Mouse (Mus musculus): ENCODE results near the gene Grm7. TPM values are rescaled to one million over a fixed set of nuclear protein-coding genes. Genes with fewer than 3 reads are reported as not detected.

The Grm7 gene
- total and polyA plus RNA-seq, 3 experiments = 0.16 to 0.30 (median 0.16) TPM

DNA sequence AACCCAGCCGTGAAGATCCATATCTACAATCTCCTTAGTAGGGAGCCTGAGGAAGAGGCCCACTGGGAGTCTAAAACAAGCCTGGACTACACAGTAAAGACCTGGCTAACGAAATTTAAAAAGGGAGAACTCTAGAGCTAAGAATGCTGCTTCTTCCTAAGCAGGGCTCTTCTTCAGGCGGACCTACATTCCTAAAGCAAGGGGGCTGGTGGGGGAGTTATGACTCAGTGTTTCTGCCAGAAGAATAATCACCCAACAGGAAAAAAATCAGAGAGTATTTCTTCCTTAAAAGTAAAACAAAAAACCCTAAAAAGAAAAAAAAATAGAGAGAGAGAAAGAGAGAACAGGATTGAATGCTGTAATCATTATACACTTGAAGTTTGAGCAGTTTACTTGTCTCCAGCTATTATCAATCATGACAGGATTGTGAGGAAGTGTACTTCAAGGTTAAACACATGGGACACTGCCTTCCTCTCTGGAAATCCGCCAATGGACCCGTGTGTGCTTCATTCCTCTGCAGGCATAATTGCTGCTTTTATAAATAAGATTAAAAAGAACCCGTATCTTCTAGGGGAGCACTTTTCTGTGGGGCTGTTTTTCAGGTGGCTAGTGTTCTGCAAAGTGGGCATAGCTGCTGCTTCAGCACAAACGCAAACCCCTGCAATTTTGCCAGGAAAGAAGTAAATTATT, 98.7 kb downstream of the Grm7 start:
- TF ChIP-seq EP300 (IDR thresholded peaks at IDR 0.05; ENCODE audit: insufficient read depth, low read depth, low read length) = no peak
- no peak for TF ChIP-seq POLR2A (IDR thresholded peaks at IDR 0.05; ENCODE audit: insufficient read depth, low read depth, low read length)
- no peak for TF ChIP-seq CTCF (IDR thresholded peaks at IDR 0.05)
- Histone ChIP-seq H3K27ac (no peak overlapping the region), H3K36me3 (ENCODE audit: control insufficient read depth, insufficient read depth, low read length) (no peaks in the 10 kb centered on the region), H3K4me3 (no peak overlapping the region), H3K79me2 (replicated peaks; ENCODE audit: control insufficient read depth, insufficient read depth, low read length) (no peaks in the 10 kb centered on the region), H3K9ac (ENCODE audit: low read depth, low read length) (no peak overlapping the region), H3K27me3 (ENCODE audit: control insufficient read depth, insufficient read depth, low read length) (no peaks in the 10 kb centered on the region), H3K4me1 (ENCODE audit: control insufficient read depth, insufficient read depth, low read length) (no peaks in the 10 kb centered on the region)
- intact Hi-C loops (cut with DNase I) = no loop called here
- WGBS = 20% methylated on average over 7 of the region's 7 CpGs
- no peak for DNase-seq

DNA sequence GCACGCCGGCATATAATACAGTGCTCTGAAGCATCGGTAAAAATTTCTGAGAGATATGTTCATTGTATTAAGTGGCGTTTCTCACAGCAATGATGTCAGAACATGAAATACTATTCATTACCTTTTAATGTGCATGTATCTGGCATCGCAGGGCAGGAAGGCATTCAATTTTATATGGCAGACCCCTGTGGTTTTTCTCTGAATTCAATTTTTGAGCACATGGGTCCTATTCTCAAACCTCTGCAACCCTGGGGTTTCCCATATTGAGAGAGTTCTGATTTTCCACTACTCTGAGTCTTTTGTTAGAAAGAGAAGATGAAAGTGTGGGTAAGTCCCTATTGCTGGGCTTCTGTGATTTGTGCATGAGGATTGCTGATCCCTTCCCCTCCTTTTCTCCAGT, 110.5 kb downstream of the Grm7 start:
- TF ChIP-seq POLR2A (IDR thresholded peaks at IDR 0.05; ENCODE audit: insufficient read depth, low read depth, low read length) = no peak
- no peak for TF ChIP-seq CTCF (IDR thresholded peaks at IDR 0.05)
- no peak for TF ChIP-seq EP300 (IDR thresholded peaks at IDR 0.05; ENCODE audit: insufficient read depth, low read depth, low read length)
- H3K27me3 ChIP-seq (ENCODE audit: control insufficient read depth, insufficient read depth, low read length) = no peaks in the 10 kb centered on the region
- H3K27ac ChIP-seq = no peak overlapping the region
- intact Hi-C loops (cut with DNase I) = no loop called here
- no peaks in the 10 kb centered on the region for H3K4me1 ChIP-seq (ENCODE audit: control insufficient read depth, insufficient read depth, low read length)
- DNase-seq = no peak
- H3K79me2 ChIP-seq (replicated peaks; ENCODE audit: control insufficient read depth, insufficient read depth, low read length) = no peaks in the 10 kb centered on the region
- no peaks in the 10 kb centered on the region for H3K36me3 ChIP-seq (ENCODE audit: control insufficient read depth, insufficient read depth, low read length)
- no peak overlapping the region for H3K9ac ChIP-seq (ENCODE audit: low read depth, low read length)
- WGBS = 88% methylated on average over 5 of the region's 5 CpGs
- no peak overlapping the region for H3K4me3 ChIP-seq

DNA sequence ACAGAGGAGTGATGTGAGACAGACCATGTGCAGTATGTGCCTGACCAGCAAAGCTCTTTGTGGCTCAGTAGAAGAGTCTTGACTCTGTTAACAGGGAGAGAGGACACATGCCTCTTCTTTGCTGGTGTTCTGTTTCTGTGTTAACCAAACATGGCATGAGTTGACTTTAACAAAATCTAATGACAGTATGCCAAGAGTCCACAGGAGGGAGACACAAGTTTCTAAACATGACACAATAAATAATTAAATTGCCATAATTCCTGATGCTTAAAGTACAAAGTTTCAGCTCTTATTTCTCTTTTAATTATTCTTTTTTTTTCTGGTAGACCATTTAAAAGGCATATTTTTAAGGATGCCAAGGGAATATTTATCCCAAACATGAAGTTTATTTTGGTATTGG, 124.2 kb downstream of the Grm7 start:
- intact Hi-C loops (cut with DNase I) = no loop called here
- TF ChIP-seq EP300 (IDR thresholded peaks at IDR 0.05; ENCODE audit: insufficient read depth, low read depth, low read length) (no peak), POLR2A (IDR thresholded peaks at IDR 0.05; ENCODE audit: insufficient read depth, low read depth, low read length) (no peak), CTCF (IDR thresholded peaks at IDR 0.05) (no peak)
- Histone ChIP-seq H3K4me1 (ENCODE audit: control insufficient read depth, insufficient read depth, low read length) (no peaks in the 10 kb centered on the region; the same call in 1 of the 2 replicates), H3K79me2 (replicated peaks; ENCODE audit: control insufficient read depth, insufficient read depth, low read length) (no peaks in the 10 kb centered on the region), H3K4me3 (no peak overlapping the region), H3K9ac (ENCODE audit: low read depth, low read length) (no peak overlapping the region), H3K27me3 (ENCODE audit: control insufficient read depth, insufficient read depth, low read length) (no peaks in the 10 kb centered on the region), H3K27ac (no peak overlapping the region), H3K36me3 (ENCODE audit: control insufficient read depth, insufficient read depth, low read length) (no peaks in the 10 kb centered on the region)
- DNase-seq = no peak

DNA sequence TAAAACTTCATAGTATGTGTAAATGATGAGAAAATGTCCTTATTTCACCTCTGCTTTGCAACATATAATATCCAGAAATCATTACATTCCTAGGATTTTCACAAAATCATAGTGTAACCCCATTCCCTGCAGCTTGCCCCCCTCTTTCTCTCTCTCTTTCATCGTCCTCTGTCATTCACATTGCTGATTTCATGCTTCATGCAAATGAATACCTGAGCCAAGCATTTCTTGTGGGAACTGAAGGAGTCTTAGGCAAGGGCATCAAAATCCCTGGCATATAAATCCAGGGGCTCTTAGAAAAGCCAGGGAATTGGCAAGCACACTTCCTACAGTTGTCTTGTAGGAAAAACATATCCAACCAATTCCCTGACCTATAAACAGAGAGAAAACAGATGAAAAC, 127.3 kb downstream of the Grm7 start:
- DNase-seq = no peak
- H3K36me3 ChIP-seq (ENCODE audit: control insufficient read depth, insufficient read depth, low read length) = no peaks in the 10 kb centered on the region
- H3K27ac ChIP-seq = no peak overlapping the region
- intact Hi-C loops (cut with DNase I) = no loop called here
- TF ChIP-seq CTCF (IDR thresholded peaks at IDR 0.05) (no peak), EP300 (IDR thresholded peaks at IDR 0.05; ENCODE audit: insufficient read depth, low read depth, low read length) (no peak), POLR2A (IDR thresholded peaks at IDR 0.05; ENCODE audit: insufficient read depth, low read depth, low read length) (no peak)
- no peak overlapping the region for H3K9ac ChIP-seq (ENCODE audit: low read depth, low read length)
- H3K27me3 ChIP-seq (ENCODE audit: control insufficient read depth, insufficient read depth, low read length) = no peaks in the 10 kb centered on the region
- H3K79me2 ChIP-seq (replicated peaks; ENCODE audit: control insufficient read depth, insufficient read depth, low read length) = no peaks in the 10 kb centered on the region
- H3K4me3 ChIP-seq = no peak overlapping the region
- H3K4me1 ChIP-seq (ENCODE audit: control insufficient read depth, insufficient read depth, low read length) = no peaks in the 10 kb centered on the region; the same call in 1 of the 2 replicates
- WGBS = 27% methylated on average over 1 of the region's 1 CpGs

DNA sequence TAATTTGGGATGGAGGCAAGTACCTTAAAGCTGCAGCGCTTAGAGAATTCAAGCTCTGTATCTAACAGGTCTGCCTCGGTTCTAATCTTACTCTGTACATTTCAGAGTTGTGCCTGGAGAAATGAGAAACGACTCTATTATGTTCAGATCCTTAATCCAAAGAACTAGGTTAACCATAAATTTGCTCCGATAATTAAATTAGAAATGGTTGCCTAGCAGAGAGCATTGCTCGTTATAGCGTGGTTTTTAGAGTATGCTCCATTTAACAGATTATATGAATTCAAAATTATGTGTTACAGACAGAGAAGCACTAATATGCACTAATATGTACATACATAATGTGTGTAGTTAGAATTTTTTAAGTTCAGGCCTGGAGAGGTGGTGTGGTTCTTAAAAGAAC, 130.7 kb downstream of the Grm7 start:
- 81% methylated on average over 6 of the region's 6 CpGs for whole genome bisulfite sequencing
- intact Hi-C loops (cut with DNase I) = no loop called here

DNA sequence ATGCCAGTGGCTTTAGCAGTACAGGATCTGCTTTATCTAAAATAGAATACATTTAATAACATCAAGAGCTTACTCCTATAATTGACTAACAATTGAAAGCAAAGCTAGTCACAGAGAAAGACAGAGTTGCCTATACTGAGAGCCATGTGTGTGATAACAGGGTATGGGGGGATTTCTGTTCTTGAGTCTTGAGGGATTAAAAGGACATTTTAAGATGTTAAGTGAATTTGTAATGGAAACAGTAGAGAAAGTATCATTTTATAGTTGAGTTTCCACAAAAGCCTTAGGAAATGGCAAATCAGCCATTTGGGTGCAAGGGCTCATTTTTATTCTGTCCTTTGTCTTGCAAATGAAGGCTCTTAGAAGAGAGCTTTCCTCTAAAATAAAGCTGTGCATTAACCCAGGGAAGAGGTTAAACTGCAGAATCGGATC, 140.1 kb downstream of the Grm7 start:
- TF ChIP-seq POLR2A (IDR thresholded peaks at IDR 0.05; ENCODE audit: insufficient read depth, low read depth, low read length) = no peak
- intact Hi-C loops (cut with DNase I) = no loop called here
- 52% methylated on average over 1 of the region's 1 CpGs for WGBS

More for the DNA sequence above, 130.7 kb downstream of the Grm7 start:
- no peak overlapping the region for H3K4me3 ChIP-seq
- no peaks in the 10 kb centered on the region for H3K27me3 ChIP-seq (ENCODE audit: control insufficient read depth, insufficient read depth, low read length)
- no peak for TF ChIP-seq EP300 (IDR thresholded peaks at IDR 0.05; ENCODE audit: insufficient read depth, low read depth, low read length)
- no peak for TF ChIP-seq CTCF (IDR thresholded peaks at IDR 0.05)
- no peak for TF ChIP-seq POLR2A (IDR thresholded peaks at IDR 0.05; ENCODE audit: insufficient read depth, low read depth, low read length)
- no peak overlapping the region for H3K27ac ChIP-seq
- no peaks in the 10 kb centered on the region for H3K36me3 ChIP-seq (ENCODE audit: control insufficient read depth, insufficient read depth, low read length)
- H3K79me2 ChIP-seq (replicated peaks; ENCODE audit: control insufficient read depth, insufficient read depth, low read length) = no peaks in the 10 kb centered on the region
- no peak overlapping the region for H3K9ac ChIP-seq (ENCODE audit: low read depth, low read length)
- no peaks in the 10 kb centered on the region for H3K4me1 ChIP-seq (ENCODE audit: control insufficient read depth, insufficient read depth, low read length)
- DNase-seq = no peak

More for the DNA sequence above, 140.1 kb downstream of the Grm7 start:
- DNase-seq = no peak
- H3K36me3 ChIP-seq (ENCODE audit: control insufficient read depth, insufficient read depth, low read length) = no peaks in the 10 kb centered on the region
- H3K9ac ChIP-seq (ENCODE audit: low read depth, low read length) = no peak overlapping the region
- no peaks in the 10 kb centered on the region for H3K27me3 ChIP-seq (ENCODE audit: control insufficient read depth, insufficient read depth, low read length)
- no peaks in the 10 kb centered on the region for H3K4me1 ChIP-seq (ENCODE audit: control insufficient read depth, insufficient read depth, low read length)
- no peak overlapping the region for H3K4me3 ChIP-seq
- H3K27ac ChIP-seq = no peak overlapping the region
- no peaks in the 10 kb centered on the region for H3K79me2 ChIP-seq (replicated peaks; ENCODE audit: control insufficient read depth, insufficient read depth, low read length)
